Mouse (Mus musculus): ENCODE data around the gene Btbd9.

GRCm38 (mm10) chr17:30236611-30237010, 339.7 kb downstream of the Btbd9 start:
- TF ChIP-seq POLR2A (IDR thresholded peaks at IDR 0.05; ENCODE audit: low read depth, low read length) (no peak), CTCF (conservative IDR thresholded peaks at IDR 0.05; ENCODE audit: insufficient read depth, insufficient read length, low read depth, low read length) (no peak)
